Mouse (Mus musculus) T-cell, adult 2 months (primary cell): Measurements from ENCODE around the gene Ankzf1.

Source experiments
- DNase-seq: peaks from one replicate; pipeline ENCODE4 v3.0.0; 2022; ENCODE audit warnings: low spot score

Gene Ankzf1

GRCm38 (mm10) chr1:75190577-75190976, 1.4 kb upstream of the Ankzf1 start:
- DNase-seq, result no peak

DNA sequence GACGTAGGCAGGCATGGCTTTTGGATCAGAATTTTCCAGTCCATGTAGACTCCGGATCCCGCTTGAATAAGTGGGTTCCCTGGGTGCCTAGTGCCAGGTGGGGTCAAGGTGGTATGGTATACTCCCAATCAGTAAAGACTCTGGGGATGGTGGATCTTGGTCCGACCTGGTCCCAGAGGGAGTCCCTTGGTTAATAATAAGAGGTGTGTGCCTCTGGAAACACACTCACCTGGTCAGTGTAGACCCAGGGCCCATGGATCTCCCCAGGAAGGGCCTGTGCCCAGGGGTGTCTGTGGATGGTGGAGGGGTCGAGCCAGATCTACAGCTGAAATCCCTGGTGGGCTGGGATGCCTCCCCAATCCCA, 711 bp upstream of the Ankzf1 start:
- no peak for DNase-seq

GRCm38 (mm10) chr1:75192452-75192851, 501 bp downstream of the Ankzf1 start:
- no peak for DNase-seq

DNA sequence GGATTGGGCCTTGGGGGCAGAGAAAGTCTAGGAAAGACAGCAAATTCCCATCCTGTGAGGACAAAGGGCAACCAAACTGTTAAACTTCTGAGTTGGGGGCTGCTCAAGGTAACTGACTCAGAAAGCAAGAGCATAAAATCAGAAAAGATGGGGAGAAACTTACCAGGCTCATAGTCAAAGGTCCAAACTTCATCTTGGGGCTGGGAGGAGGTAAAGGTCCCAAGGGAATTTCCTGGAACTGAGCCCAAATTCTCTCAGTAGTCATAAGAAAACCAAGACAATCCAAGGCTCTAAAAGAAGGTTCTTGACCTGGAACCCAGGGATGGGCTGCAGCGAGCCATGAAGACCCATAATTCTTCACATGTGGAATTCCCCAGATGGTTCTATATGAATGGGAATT, 9.3 kb downstream of the Ankzf1 start:
- no peak for DNase-seq

DNA sequence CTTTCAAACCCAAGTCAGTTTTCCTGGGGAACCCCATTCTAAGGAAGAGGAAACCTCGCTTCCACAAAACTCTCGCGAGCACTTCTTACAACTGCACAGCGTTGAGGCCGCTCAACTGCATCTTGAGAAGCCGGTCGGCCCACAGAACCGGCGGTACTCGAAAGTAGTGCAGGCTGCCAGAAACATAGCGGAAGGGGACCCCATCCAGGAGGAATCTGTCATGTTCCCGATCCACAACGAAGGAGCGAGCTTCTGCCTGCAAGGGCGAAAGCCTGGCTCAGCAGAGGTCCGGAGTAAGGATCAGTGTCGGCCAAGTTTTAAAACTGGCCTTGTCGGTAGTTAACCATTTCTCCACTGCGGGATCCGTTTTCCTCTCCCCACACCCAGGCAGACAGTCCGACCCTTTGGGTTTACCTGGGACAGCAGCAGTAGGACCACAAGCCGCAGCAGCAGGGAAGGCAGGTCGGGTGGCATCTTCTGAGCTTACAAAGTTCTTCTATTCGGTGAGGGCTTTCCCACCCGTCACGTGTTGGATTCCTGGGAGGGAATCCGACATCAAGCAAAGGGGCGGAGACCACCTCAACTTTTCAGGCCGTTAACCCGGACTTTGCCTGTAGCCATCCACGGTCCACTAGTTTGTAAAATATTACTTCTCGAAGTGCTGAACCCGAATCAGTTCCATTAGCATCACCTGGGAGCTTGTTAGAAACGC, 17.2 kb downstream of the Ankzf1 start:
- peak; percentile 25 for DNase-seq

- DNase-seq, result peak; percentile 92
These were observed 18.5 kb downstream of the Ankzf1 start, which contains the start of the genes Glb1l and Stk16 for GRCm38 (mm10) chr1:75210136-75211087. Gene Glb1l, minus strand, starts transcription at chr1:75210813. Gene Stk16, plus strand, starts transcription at chr1:75210838.

GRCm38 (mm10) chr1:75211141-75211708, 19.3 kb downstream of the Ankzf1 start:
- DNase-seq, result no peak

DNA sequence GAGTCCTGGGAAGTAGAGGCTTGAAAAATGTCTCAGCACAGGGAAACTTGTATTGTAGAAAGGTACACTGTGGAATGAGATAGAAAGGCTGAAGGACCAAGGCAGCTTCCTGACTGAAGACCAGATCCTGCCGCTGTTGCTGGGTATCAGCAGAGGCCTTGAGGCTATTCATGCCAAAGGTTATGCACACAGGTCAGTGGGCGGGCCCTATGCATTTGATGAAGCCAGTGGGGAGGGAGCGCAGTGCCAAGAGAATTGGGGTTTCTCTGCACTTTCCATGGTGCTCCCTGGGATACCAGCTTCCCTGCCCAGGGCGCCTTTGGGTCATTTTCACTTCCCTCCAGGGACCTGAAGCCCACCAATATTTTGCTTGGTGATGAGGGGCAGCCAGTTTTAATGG, 20.6 kb downstream of the Ankzf1 start:
- DNase-seq, result no peak

DNA sequence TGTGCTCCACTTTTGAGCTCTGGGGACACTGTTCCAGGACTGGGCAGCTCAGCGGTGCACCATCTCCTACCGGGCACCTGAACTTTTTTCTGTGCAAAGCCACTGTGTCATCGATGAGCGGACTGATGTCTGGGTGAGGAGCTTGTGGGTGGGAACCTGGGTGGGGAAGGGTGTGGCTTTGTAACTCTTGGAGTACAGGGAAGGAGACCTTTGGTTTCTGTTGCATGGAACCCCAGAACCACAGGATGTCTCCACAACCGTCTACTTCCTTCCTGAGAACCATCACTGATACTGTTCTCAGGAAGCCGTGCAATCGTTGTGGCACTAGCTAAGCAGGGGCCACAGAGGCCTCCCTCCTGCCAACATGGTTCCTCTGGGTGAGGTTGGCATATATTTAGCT, 21.1 kb downstream of the Ankzf1 start:
- peak; percentile 34 for DNase-seq

GRCm38 (mm10) chr1:75214442-75214841, 22.5 kb downstream of the Ankzf1 start:
- DNase-seq, result no peak

- DNase-seq, result no peak
These were observed 22.9 kb downstream of the Ankzf1 start for GRCm38 (mm10) chr1:75214886-75215285.

DNA sequence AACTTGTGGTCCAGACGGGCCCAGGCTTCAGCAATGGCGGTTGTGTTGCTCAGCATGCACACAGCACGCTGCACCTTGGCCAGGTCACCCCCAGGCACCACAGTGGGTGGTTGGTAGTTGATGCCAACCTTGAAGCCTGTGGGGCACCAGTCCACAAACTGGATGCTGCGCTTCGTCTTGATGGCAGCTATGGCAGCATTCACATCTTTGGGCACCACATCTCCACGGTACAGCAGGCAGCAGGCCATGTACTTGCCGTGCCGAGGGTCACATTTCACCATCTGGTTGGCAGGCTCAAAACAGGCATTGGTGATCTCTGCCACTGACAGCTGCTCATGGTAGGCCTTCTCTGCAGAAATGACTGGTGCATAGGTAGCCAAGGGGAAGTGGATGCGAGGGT, 23.8 kb downstream of the Ankzf1 start:
- no peak for DNase-seq

- no peak for DNase-seq
These were observed 25.0 kb downstream of the Ankzf1 start for GRCm38 (mm10) chr1:75216797-75217585.

DNA sequence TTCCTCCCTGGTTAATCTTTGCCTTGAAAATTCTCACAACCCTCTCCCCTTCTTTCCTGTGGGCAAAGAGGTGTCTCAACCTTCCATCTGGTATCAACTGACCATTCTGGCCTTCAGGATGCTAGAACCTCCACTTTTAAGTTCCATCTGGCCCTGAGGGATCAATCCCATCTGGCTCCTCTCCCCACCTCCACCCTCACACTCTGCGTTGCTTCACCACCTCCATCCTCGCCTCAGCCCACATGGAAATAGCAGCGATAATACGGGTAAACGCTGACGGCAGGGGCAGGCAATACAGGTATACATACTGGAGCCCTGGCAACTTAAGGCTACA, 25.9 kb downstream of the Ankzf1 start:
- DNase-seq, result no peak

- peak; percentile 64 for DNase-seq
These were observed 26.5 kb downstream of the Ankzf1 start for GRCm38 (mm10) chr1:75218227-75219001.

- DNase-seq, result peak; percentile 97
These were observed 27.1 kb downstream of the Ankzf1 start for GRCm38 (mm10) chr1:75219078-75219477.

DNA sequence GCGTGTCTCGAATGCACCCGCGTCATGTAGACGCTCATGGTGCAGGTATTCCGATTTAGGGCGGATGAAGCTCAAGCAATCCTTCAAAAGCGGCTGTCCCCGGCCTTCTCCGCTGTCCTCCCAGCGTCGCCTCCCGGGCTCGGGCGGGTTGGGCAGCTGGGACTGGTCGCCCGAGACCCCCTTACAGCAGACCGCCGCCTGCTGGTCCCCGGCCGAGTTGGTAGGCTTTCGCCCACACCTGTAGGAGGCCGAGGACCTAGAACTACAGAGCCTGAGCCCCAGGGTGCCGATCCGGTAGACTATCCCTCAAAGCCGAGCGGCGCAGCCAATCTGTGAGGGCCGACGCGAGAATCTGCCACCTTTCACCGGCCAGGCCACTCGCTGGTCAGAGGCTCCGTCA, 27.6 kb downstream of the Ankzf1 start, which contains the start of gene Tuba4a:
Gene Tuba4a (minus strand): TSS at position 335 of the 400 bp plus-strand sequence.
- DNase-seq, result no peak

- DNase-seq, result no peak
These were observed 29.6 kb downstream of the Ankzf1 start for GRCm38 (mm10) chr1:75221538-75221937.

GRCm38 (mm10) chr1:75222926-75223325, 31.0 kb downstream of the Ankzf1 start:
- DNase-seq, result peak; percentile 41

DNA sequence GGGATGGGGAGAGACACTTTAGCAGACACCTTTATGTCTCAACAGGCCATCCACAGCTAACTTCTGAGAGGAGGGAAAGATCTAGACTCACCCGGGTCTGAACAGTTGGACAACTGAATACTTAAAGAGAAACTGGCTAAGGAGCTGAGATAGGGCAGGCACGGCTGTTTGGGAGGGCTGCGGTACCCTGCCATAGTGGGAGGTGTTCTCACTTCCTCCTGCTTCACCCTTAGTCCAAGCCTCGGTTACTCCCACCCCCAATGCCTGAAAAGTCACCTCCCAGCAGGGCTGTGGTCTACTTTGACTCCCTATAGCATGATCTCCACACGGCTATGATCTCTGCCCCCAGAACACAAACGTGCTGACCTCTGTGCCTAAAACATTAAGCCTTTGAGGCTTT, 31.6 kb downstream of the Ankzf1 start:
- DNase-seq, result no peak

- DNase-seq, result no peak
These were observed 33.5 kb downstream of the Ankzf1 start for GRCm38 (mm10) chr1:75225473-75225872.
